Mouse (Mus musculus): ENCODE measurements around the gene Fez1.

Gene Fez1

DNA sequence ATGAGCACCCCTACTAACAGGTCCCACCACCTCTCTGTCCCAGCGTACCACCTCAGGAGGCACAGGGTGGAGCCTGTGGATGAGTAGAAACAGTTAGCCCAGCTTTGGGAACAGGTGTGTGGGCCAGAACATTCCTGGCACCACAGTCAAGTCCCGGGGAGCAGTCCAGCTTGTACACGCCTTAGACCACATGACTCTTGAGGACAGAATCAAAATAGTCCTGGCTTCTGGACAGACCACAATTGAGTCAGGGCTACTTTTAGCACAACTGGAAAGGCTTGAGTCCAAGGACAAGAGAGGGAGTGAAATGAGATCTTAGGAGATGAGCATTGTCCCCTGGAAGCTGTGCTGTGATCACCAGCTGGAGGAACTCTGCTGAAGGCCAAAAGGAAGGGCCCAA, 76.9 kb downstream of the Fez1 start:
- no peak for DNase-seq

DNA sequence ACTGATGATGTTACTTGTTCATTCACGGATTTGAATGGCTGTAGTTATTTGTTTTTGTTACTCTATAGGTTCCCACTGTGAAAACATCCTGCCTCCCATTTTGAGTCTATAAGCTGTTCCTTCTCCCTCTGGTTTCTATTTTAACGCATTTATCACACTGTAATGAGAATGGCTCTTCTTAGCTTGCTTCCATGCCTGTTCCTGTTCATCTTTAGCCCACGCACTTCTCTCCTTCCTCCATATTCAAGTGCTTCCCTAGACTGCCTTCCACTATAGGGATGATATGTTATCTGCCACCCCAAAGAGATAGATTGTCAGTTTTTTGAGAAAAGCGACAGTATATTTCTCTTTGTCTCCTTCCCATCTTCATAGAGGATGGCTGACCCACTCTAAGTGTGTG, 78.8 kb downstream of the Fez1 start:
- DNase-seq: no peak

DNA sequence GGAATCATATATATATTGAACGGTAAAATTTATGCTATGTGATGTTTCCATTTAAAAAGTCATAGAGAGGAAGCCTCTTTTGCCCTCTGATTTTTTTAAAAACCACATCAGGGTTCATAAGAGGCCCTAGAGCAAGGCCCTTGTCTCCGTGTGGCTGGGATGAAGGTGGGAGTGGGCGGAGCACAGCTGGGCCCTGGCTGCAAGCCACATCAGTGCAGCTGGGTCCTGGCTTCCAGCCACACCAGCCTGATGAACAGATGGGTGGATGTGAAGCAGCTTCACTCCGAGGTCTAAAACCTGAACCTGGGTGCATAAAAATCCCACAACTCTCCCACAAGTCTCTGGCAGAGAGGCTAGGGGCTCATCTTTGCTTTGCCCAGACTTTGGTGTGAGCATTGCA, 83.8 kb downstream of the Fez1 start:
- DNase-seq: no peak

DNA sequence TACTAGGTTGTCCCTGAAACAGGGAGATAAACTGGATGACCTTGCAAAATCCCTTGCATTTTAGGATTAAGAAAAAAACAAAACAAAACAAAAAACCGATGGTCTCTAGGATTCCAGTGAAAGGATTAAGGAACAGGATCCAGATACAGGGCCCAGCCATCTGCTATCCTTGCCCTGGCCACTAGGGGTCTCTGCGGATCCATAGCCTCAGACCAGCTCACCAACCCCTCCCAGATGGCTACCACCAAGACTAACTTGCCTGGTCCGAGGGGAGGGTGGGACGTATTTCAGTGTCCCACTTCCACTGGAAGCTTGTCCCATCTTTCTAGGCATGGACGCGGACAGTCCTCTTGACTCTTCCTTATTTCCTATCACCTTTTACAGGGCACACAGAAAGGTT, 94.7 kb downstream of the Fez1 start:
- peak; percentile 74 for DNase-seq

DNA sequence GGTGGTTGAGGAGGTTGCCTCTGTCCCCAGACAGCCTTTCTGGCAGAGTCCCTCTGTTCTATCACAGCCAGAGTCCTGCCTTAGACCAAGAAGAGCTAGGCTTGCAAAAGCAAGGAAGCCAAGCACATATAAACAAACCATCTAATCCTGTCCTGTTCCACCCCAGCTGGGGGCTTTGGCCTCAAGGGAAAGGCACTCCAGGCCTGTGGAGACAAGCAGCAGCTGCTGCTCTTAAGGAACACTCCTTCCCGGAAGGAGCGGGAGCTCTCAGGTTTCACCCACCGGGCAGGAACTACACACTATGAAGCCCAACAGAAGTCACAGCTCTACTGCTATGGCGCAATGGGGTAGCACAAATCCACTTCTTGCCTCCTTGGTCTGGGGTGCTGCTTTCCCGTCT, 95.3 kb downstream of the Fez1 start:
- no peak for DNase-seq

DNA sequence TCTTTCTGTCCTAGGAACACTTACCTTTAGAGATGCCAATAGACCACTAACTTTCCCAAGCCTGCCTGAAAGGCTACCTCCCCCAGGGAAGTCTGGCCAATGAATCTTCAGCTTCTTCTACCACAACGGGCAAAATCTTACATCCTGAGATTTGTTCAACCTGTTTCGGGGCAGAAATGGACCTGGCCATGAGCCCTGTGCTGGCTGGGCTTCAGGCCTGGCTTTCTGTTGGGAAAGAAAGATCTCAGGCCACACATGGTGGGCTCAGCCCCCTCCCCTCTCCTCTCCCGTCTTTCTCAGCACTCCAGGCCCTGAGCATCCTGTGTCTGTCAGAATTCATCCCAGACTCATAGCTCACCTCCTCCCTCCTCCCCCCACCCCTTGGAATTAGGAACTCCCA, 96.9 kb downstream of the Fez1 start:
- no peak for DNase-seq

DNA sequence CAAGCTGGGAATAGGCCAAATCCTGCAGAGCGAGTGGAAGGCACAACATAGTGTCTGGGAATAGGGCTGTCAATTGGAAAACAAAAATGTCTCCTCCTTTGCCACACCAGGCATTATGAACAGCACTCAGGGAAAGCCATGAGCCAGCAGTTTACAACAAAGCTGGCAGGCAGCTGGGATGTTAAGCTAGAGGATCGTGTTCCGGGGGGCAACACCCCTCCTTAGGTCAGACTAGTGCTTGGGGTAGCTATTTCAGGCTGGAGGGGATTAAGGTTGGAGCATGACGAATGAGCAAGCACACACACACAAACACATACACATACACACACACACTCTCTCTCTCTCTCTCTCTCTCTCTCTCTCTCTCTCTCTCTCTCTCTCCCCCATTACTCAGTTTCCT, 97.8 kb downstream of the Fez1 start:
- no peak for DNase-seq

DNA sequence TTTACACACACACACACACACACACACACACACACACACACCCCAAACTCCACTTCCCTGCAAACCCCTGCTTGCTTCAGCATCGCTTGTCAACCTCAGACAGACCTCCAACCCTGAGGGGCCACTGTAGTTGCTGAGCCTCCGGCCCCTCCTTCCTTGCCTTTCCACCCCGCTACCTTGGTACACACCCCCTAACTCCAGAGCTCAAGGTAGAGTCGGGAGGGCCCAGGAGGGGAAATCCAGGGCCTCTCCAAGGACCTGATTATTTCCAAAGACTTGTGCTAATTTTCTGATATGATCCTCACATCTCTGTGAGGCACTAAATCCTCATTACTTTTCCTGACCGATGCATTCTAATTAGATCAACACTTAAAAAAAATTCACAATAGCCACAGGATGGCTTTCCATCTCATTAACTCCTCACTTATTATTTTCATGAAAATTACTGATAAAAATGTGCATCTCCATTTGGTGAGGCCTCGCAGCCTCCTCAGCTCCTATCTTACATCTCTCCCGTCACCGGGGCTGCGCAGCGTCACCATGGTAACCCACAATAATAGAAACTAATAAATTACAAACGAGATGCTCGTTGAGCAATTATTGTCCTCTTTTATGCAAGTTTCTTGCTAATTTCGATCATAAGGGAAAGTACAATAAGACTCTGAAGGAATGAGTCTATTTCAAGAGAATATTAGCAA, 100.2 kb downstream of the Fez1 start:
- DNase-seq: no peak

DNA sequence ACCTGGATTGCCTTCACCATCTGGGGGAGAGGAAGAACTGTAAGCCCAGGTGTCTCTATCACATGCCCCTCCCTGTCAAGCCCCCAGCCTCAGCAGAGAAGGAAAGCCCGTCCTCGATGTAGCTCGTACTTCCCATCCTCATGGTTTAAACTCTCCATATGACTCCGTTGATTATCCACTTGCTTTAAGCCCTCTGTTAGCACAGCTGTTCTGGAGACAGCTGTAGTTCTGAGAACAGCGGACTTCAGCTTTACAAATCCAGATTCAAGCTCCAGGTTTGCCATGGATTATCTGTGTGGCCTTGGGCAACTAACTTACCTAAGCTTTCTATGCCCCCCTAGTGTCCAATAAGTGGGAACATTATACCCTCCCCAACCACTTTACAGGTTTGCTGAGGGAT, 102.1 kb downstream of the Fez1 start:
- no peak for DNase-seq
